Mouse (Mus musculus) heart, embryonic 15.5 days (tissue): ENCODE results near the gene Tedc1. TPM values are rescaled to one million over a fixed set of nuclear protein-coding genes. Genes with fewer than 3 reads are reported as not detected.
A peak's percentile ranks its signal among the peaks of the same experiment; 100 is the strongest.

ENCODE experiments used
- ATAC-seq: fragments of 200-750 bp; cut with Nextera tagmentation; replicated peaks from 2 replicates; pipeline ENCODE4 v1.8.0; 2017; ENCODE audit warnings: low read depth, moderate TSS enrichment; ENCODE audit not compliant: insufficient number of reproducible peaks, insufficient read depth, low FRiP score
- H3K27ac ChIP-seq: fragments of 300-500 bp; sonication (generic); 2 replicates; pipeline ENCODE4 v1.5.1; 2015; ENCODE audit warnings: mild to moderate bottlenecking, inconsistent platforms
- H3K27me3 ChIP-seq: fragments of 300-500 bp; sonication (generic); 2 replicates; pipeline ENCODE4 v1.6.1; 2015; ENCODE audit warnings: inconsistent platforms
- H3K36me3 ChIP-seq: fragments of 300-500 bp; sonication (generic); 2 replicates; pipeline ENCODE4 v1.6.1; 2015; ENCODE audit warnings: mild to moderate bottlenecking, inconsistent platforms
- H3K4me1 ChIP-seq: fragments of 300-500 bp; sonication (generic); replicated peaks from 2 replicates; pipeline ENCODE4 v1.6.1; 2015; ENCODE audit warnings: inconsistent platforms
- H3K4me2 ChIP-seq: fragments of 300-500 bp; sonication (generic); 2 replicates; pipeline ENCODE4 v1.6.1; 2015; ENCODE audit warnings: inconsistent platforms, mild to moderate bottlenecking, moderate library complexity
- H3K4me3 ChIP-seq: fragments of 300-500 bp; sonication (generic); 2 replicates; pipeline ENCODE4 v1.5.1; 2015; ENCODE audit warnings: mild to moderate bottlenecking, inconsistent platforms
- H3K9ac ChIP-seq: fragments of 300-500 bp; sonication (generic); 2 replicates; pipeline ENCODE4 v1.6.1; 2015; ENCODE audit warnings: mild to moderate bottlenecking, inconsistent platforms
- H3K9me3 ChIP-seq: fragments of 300-500 bp; sonication (generic); replicated peaks from 2 replicates; pipeline ENCODE4 v1.6.1; 2016; ENCODE audit warnings: inconsistent platforms
- WGBS: fragments of 180-500 bp; shearing (Covaris S2); methylation state at CpG from one replicate; pipeline ENCODE4 v1.1.7; 2015; ENCODE audit warnings: mixed read lengths; 5-methylcytosine and 5-hydroxymethylcytosine counted together
- polyA plus RNA-seq: library from polyadenylated mRNA; unstranded; fragments of >200 nt; fragmentation: Nextera tagmentation; extraction: Ambion mirVana; gene quantifications from 2 replicates; pipeline ENCODE4 v1.2.1, GENCODE M21; 2015

Gene Tedc1
- polyA plus RNA-seq, 1 experiment from 2014 or later: 15.4 TPM

DNA sequence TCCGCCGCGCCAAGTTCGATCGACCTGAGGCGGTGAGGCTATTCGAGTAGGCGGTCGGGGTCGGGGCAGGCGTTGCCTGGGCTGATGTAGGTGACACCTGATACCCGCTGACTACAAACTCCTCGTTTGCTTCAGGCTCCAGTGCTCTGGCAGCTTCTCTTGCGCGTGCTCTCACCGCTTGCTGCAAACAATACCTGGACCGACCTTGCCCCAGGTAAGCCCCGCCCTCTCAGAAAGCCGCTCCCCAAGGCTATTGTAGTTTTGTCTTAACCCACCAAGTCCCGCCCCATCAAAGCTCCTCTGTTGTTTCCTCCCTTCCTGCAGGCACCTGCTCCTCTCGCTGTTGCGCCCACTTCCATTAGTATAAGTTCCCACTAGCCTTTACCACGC is 314 bp downstream of the Tedc1 start:
- peak overlapping the region; percentile 90 for H3K4me2 ChIP-seq
- peak overlapping the region; percentile 66 for H3K27ac ChIP-seq
- peak overlapping the region; percentile 61 for H3K9ac ChIP-seq
- peak; percentile 10; the same call in 1 of the 2 replicates for ATAC-seq
- peak overlapping the region; percentile 69 for H3K4me3 ChIP-seq
- no peaks in the 10 kb centered on the region for H3K27me3 ChIP-seq
- H3K9me3 ChIP-seq: no peaks in the 10 kb centered on the region
- WGBS: under 1% methylated on average over 23 of the region's 23 CpGs
- peaks cover 46% of the 10 kb centered on the region for H3K4me1 ChIP-seq
- no peaks in the 10 kb centered on the region; the same call in 1 of the 2 replicates for H3K36me3 ChIP-seq

DNA sequence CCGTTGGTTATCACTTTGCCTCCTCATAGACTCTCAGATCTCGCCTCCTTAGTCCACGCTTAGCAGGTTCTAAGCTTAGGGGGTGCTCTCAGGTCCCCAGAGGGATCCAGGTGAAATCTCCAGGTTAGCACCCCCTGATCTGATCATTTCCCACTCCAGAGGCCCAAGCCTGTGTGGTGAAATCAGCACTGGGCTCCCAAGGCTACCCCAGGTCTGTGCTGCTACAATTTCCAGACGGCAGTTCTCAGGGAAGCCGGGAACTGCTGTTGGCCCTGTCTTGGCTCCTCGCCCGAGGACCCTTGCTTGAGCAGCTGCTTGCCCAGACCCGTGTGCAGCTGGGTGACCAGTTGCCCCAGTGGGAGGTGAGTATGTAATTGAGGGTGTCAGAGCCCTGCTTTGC is 781 bp downstream of the Tedc1 start:
- Histone ChIP-seq H3K9ac (peak overlapping the region; percentile 61), H3K36me3 (no peaks in the 10 kb centered on the region; the same call in 1 of the 2 replicates), H3K27me3 (no peaks in the 10 kb centered on the region), H3K4me2 (peak overlapping the region; percentile 90), H3K9me3 (no peaks in the 10 kb centered on the region), H3K4me1 (peaks cover 41% of the 10 kb centered on the region), H3K27ac (no peak overlapping the region; the same call in 1 of the 2 replicates), H3K4me3 (peak overlapping the region; percentile 69)
- WGBS: 25% methylated on average over 8 of the region's 8 CpGs
- ATAC-seq: no peak

DNA sequence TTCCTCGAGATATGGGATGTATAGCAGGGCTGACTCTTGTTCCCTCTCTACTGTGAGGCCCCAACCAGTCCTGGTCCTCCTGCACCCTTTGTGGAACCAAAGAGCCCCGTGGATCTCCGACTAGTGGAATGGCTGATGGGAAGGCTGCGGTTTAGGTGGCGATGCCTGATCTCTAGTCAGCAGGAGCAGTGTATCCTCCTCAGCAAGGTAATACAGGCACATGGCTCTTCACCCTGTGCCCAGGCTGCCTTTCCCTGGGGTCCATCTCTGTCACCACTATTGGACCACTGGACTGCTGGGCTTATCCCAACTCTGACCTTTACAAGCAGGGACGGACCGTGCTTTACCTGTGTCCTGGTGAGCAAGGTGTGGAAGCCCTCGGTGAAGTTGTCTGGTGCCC is 1.3 kb downstream of the Tedc1 start:
- Histone ChIP-seq H3K4me3 (peak overlapping the region; percentile 69), H3K27ac (no peak overlapping the region)
- 88% methylated on average over 8 of the region's 8 CpGs for WGBS

DNA sequence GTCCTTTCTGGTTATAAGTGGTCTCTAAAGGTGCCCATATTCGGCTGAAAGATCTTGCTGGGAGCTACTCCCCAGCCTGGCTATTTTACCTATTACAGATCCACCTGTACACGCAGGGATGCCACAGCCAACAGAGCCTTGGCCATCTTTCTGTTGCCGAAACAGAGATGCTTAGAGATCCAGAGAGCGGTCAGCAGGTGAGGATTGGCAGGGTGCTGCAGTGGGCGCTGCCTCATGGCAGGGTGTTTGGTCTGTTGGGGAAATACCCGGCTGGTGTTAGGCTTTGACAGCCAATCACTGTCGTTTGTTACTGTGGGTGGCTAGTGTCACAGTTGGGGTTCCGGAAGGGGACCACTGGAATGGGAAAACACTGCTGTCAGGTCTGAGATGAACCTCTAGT is 1.8 kb downstream of the Tedc1 start:
- Histone ChIP-seq H3K9me3 (no peaks in the 10 kb centered on the region), H3K4me1 (peaks cover 32% of the 10 kb centered on the region), H3K27ac (no peak overlapping the region), H3K4me2 (peak overlapping the region; percentile 90; the same call in 1 of the 2 replicates), H3K9ac (no peak overlapping the region), H3K4me3 (peak overlapping the region; percentile 69; the same call in 1 of the 2 replicates), H3K36me3 (peaks cover 2% of the 10 kb centered on the region), H3K27me3 (no peaks in the 10 kb centered on the region)
- no peak for ATAC-seq
- WGBS: 88% methylated on average over 8 of the region's 8 CpGs

More for the DNA sequence above, 1.3 kb downstream of the Tedc1 start:
- Histone ChIP-seq H3K4me2 (peak overlapping the region; percentile 90; the same call in 1 of the 2 replicates), H3K36me3 (no peaks in the 10 kb centered on the region; the same call in 1 of the 2 replicates), H3K9me3 (no peaks in the 10 kb centered on the region), H3K9ac (no peak overlapping the region), H3K4me1 (peaks cover 36% of the 10 kb centered on the region), H3K27me3 (no peaks in the 10 kb centered on the region)
- ATAC-seq: no peak

DNA sequence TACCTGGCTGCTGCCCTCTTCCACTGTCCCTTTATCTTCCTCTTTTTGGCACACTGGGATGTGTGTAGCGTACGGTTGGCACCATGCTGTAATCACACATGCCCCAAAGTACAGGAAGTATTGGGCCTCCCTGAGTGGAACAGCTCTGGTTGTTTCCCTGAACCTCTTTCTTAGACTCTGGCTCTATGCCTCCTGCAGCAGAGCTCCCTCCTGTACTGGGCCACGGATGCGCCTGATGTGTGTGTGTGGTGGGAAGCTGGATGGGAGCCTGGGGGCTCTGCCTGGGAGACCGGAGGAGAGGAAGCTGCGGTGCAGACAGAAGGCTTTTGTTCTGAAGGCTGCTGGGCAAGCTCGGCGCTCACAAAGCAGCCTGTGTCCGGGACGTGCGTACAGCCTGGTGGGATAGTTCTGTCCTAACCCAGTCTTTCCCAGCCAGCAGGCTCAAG is 7.4 kb downstream of the Tedc1 start:
- ATAC-seq: no peak; the same call in 1 of the 2 replicates
- Histone ChIP-seq H3K36me3 (peaks cover 7% of the 10 kb centered on the region; the same call in 1 of the 2 replicates), H3K4me3 (no peak overlapping the region), H3K4me1 (no peaks in the 10 kb centered on the region), H3K4me2 (no peak overlapping the region), H3K27ac (peak overlapping the region; percentile 12; the same call in 1 of the 2 replicates), H3K9me3 (no peaks in the 10 kb centered on the region), H3K27me3 (no peaks in the 10 kb centered on the region), H3K9ac (no peak overlapping the region)
- WGBS: 78% methylated on average over 11 of the region's 11 CpGs

DNA sequence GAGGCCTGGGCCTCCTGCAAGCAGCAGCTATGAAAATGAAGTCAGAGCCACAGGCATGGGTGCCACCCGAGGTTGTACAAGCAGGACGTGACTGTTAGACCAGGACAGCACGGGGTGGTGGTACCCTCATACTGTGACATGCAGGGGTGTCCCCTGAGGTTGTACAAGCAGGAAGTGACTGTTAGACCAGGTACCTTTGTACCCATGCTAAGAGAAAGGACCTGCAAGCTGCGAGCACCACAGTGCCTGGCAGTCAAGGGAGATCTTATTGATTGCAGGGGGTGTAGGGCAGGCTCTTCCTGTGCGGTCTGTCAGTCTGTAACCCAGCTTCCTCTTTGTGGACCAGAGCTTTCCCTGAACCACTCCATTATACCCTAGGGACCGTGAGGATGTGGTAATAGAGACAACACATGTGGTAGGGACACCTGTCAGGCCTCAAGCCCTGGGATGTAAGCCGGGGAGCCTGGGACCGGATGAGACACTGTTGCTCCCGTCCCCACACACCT is 11.9 kb downstream of the Tedc1 start:
- WGBS: 72% methylated on average over 9 of the region's 9 CpGs
- no peak overlapping the region for H3K27ac ChIP-seq

DNA sequence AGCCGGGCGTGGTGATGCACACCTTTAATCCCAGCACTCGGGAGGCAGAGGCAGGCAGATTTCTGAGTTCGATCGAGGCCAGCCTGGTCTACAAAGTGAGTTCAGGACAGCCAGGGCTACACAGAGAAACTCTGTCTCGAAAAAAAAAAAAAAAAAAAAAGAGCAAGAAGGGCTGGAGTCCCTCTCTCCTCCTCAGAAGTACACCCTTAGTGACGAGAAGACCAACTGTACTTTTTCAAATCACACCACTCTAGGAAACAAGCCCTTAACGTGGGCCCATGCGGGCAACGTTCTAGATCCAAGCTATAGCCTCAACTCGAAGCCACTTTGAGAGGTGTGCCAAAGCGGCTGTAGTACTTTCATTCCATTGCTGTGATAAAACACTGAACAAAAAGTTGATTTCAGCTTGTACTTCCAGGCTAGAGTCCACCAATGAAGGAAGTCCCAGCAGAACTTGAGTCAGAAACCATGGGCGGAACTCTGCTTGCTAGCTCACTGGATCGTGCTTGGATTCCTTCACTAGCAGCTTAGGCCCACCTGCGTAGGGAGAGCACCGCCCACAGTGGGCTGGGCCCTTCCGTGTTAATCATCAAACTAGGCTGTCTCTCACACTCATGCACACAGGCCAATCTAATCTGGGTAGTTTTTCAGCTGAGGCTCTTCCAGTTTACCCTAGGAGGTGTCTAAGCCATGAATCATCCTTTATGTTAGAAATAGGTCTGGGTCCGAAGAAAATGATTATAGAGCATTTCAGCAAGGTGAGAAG is 20.9 kb downstream of the Tedc1 start:
- no peak for ATAC-seq
- no peaks in the 10 kb centered on the region for H3K4me1 ChIP-seq
- H3K9me3 ChIP-seq: no peaks in the 10 kb centered on the region
- no peaks in the 10 kb centered on the region for H3K36me3 ChIP-seq
- no peak overlapping the region for H3K4me2 ChIP-seq
- no peak overlapping the region for H3K27ac ChIP-seq
- 82% methylated on average over 18 of the region's 18 CpGs for WGBS
- H3K9ac ChIP-seq: no peak overlapping the region
- no peaks in the 10 kb centered on the region for H3K27me3 ChIP-seq
- no peak overlapping the region for H3K4me3 ChIP-seq

More for the DNA sequence above, 11.9 kb downstream of the Tedc1 start:
- peaks cover 2% of the 10 kb centered on the region; the same call in 1 of the 2 replicates for H3K4me1 ChIP-seq
- peak; percentile 56; the same call in 1 of the 2 replicates for ATAC-seq
- no peaks in the 10 kb centered on the region for H3K27me3 ChIP-seq
- H3K36me3 ChIP-seq: peaks cover 4% of the 10 kb centered on the region; the same call in 1 of the 2 replicates
- H3K4me3 ChIP-seq: no peak overlapping the region
- H3K9me3 ChIP-seq: no peaks in the 10 kb centered on the region
- no peak overlapping the region for H3K4me2 ChIP-seq
- no peak overlapping the region for H3K9ac ChIP-seq

DNA sequence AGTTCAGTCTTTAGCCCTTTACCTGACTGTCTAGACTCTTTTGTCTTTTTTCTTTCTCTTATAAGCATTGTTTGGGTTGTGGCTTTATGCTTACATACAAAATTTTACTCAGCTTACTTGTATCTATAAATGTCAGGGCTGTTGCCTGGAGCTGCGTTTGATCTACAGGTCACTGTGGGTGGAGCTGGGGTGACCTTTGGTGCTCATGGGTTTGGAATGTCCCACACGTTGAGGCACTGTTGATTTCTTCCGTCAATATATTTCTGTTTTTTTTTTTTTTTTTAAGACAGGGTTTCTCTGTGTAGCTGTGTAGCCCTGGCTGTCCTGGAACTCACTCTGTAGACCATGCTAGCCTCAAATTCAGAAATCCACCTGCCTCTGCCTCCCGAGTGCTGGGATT is 24.8 kb downstream of the Tedc1 start:
- no peak overlapping the region for H3K4me2 ChIP-seq
- no peaks in the 10 kb centered on the region for H3K9me3 ChIP-seq
- H3K4me1 ChIP-seq: peaks cover 7% of the 10 kb centered on the region
- H3K36me3 ChIP-seq: no peaks in the 10 kb centered on the region
- no peak for ATAC-seq
- 50% methylated on average over 4 of the region's 4 CpGs for WGBS
- peaks cover 26% of the 10 kb centered on the region for H3K27me3 ChIP-seq
- H3K4me3 ChIP-seq: no peak overlapping the region
- no peak overlapping the region for H3K9ac ChIP-seq
- no peak overlapping the region for H3K27ac ChIP-seq

DNA sequence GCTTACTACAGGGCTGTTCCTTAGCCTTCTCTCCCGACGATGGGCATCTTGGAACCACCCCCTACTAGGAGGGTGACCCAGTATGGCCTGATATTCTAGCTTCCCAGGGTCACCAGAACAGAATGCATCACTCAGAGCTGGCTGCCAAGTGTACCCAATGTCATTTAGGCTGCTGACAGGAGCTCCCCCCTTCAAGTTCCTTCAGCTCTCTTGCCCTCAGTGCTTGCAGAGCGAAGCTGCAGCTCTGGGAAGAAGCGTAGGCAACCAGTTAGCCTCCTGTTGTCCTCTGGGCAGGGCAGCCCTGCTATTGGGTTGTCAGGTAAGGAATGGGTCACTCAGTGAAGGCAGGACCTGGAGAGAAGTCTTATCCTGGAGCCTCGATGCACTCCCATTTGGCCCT is 28.7 kb downstream of the Tedc1 start:
- Histone ChIP-seq H3K36me3 (no peaks in the 10 kb centered on the region), H3K27ac (no peak overlapping the region), H3K4me2 (peak overlapping the region; percentile 95; the same call in 1 of the 2 replicates), H3K9me3 (no peaks in the 10 kb centered on the region), H3K4me1 (peaks cover 30% of the 10 kb centered on the region), H3K27me3 (peaks cover 57% of the 10 kb centered on the region), H3K4me3 (no peak overlapping the region), H3K9ac (no peak overlapping the region)
- WGBS: 58% methylated on average over 5 of the region's 5 CpGs
- ATAC-seq: no peak

DNA sequence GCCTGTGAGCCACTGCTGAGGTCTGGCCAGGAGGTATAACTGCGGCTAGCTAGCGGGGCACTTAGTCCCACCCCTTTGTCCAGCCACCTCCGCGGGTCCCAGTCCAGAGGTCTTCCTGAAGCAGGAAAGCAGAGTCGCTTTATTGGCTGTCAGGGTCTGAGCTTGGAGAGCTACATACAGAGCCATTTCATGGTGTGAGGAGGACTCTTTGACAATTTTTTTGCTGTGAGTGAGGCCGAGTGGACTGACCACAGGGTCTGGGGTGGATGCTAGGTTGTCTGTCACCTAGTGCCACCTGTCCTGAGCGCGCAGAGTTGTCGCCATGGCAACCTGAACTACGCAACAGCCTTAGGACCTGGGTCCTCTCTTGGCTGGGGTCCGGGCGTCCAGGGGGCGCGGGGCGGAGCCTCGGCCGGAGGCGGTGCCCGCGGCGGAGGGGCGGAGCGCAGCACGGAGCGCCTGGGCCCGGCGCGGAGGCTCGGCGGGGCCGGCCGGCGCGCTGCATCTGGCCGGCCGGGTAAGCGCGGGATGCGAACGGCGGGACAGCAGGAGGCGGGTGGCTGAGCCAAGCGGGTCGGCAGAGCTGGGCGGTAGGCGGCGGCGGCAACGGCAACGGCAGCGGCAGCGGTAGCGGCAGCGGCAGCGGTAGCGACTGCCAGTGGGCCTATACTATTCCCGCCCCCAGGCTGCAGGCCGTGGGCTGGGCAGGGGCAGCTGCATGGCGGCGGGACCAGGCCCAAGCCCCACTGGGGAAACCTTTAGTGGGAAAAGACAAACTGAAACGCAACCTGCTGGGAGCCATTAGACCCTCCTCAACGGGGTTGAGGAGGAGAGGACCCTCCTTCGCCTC is 29.4 kb downstream of the Tedc1 start, which contains the start of gene Tmem121:
Tmem121 (plus strand) TSS at position 489 of the 850 bp plus-strand sequence.
- peak; percentile 19; the same call in 1 of the 2 replicates for ATAC-seq
- no peaks in the 10 kb centered on the region for H3K36me3 ChIP-seq
- H3K9ac ChIP-seq: peak within 1 kb of the TSS; percentile 58
- H3K4me1 ChIP-seq: peaks cover 30% of the 10 kb centered on the region
- H3K9me3 ChIP-seq: no peaks in the 10 kb centered on the region
- 3% methylated on average over 63 of the region's 63 CpGs for WGBS
- H3K4me2 ChIP-seq: peak within 1 kb of the TSS; percentile 95
- H3K27ac ChIP-seq: no peak within 1 kb of the TSS
- H3K4me3 ChIP-seq: peak within 1 kb of the TSS; percentile 65
- H3K27me3 ChIP-seq: peaks cover 57% of the 10 kb centered on the region
